Mouse (Mus musculus): Measurements from ENCODE around the gene Btnl1. TPM values are rescaled to one million over a fixed set of nuclear protein-coding genes. Genes with fewer than 3 reads are reported as not detected.

Btnl1 gene
- polyA plus RNA-seq, 1 experiment from 2014 or later, result not detected

Other genes with a start within 250 kb of the Btnl1 start
- gene H2-DMb2, start 233.8 kb upstream of the Btnl1 start, polyA plus RNA-seq (2015; fragmentation: Nextera tagmentation; extraction: Ambion mirVana), result 0.17 and 5.5 TPM in 2 replicates
- 0.29 and 4.2 TPM in 2 replicates for gene H2-DMb1, start 224.1 kb upstream of the Btnl1 start, polyA plus RNA-seq (2015; fragmentation: Nextera tagmentation; extraction: Ambion mirVana)
- gene Tap1, start 189.6 kb upstream of the Btnl1 start, polyA plus RNA-seq (2015; fragmentation: Nextera tagmentation; extraction: Ambion mirVana), result 3.5 and 12.0 TPM in 2 replicates
- 2.1 and 35.0 TPM in 2 replicates for gene Psmb9, start 189.4 kb upstream of the Btnl1 start, polyA plus RNA-seq (2015; fragmentation: Nextera tagmentation; extraction: Ambion mirVana)
- gene Psmb8, start 179.4 kb upstream of the Btnl1 start, polyA plus RNA-seq (2015; fragmentation: Nextera tagmentation; extraction: Ambion mirVana), result 3.8 and 80.4 TPM in 2 replicates
- gene Tap2, start 173.6 kb upstream of the Btnl1 start, polyA plus RNA-seq (2015; fragmentation: Nextera tagmentation; extraction: Ambion mirVana), result 1.9 and 15.0 TPM in 2 replicates
- 0.08 and 0.26 TPM in 2 replicates for gene H2-Ob, start 138.2 kb upstream of the Btnl1 start, polyA plus RNA-seq (2015; fragmentation: Nextera tagmentation; extraction: Ambion mirVana)
- 1.4 and 189 TPM in 2 replicates for gene H2-Ab1, start 119.4 kb upstream of the Btnl1 start, polyA plus RNA-seq (2015; fragmentation: Nextera tagmentation; extraction: Ambion mirVana)
- gene H2-Aa, start 89.3 kb upstream of the Btnl1 start, polyA plus RNA-seq (2015; fragmentation: Nextera tagmentation; extraction: Ambion mirVana), result 0.97 and 82.8 TPM in 2 replicates
- gene H2-Eb1, start 71.3 kb upstream of the Btnl1 start, polyA plus RNA-seq (2015; fragmentation: Nextera tagmentation; extraction: Ambion mirVana), result 4.0 and 55.6 TPM in 2 replicates
- gene H2-Eb2, start 51.5 kb upstream of the Btnl1 start, polyA plus RNA-seq (2015; fragmentation: Nextera tagmentation; extraction: Ambion mirVana), result 0.19 and 0.54 TPM in 2 replicates
- gene Btnl2, start 22.3 kb upstream of the Btnl1 start, polyA plus RNA-seq (2015; fragmentation: Nextera tagmentation; extraction: Ambion mirVana), result not detected in 2 replicates
- gene BC051142, start 21.7 kb downstream of the Btnl1 start, polyA plus RNA-seq (2015; fragmentation: Nextera tagmentation; extraction: Ambion mirVana), result 5.1 and 5.5 TPM in 2 replicates
- gene Btnl4, start 100.2 kb downstream of the Btnl1 start, polyA plus RNA-seq (2015; fragmentation: Nextera tagmentation; extraction: Ambion mirVana), result 0.74 TPM in 1 of 2 replicates, not detected in the other
- not detected in 2 replicates for gene Btnl6, start 140.2 kb downstream of the Btnl1 start, polyA plus RNA-seq (2015; fragmentation: Nextera tagmentation; extraction: Ambion mirVana)
- 8.0 and 8.5 TPM in 2 replicates for gene Notch4, start 187.1 kb downstream of the Btnl1 start, polyA plus RNA-seq (2015; fragmentation: Nextera tagmentation; extraction: Ambion mirVana)
- 3.8 and 14.5 TPM in 2 replicates for gene Gpsm3, start 212.7 kb downstream of the Btnl1 start, polyA plus RNA-seq (2015; fragmentation: Nextera tagmentation; extraction: Ambion mirVana)
- 8.2 and 10.3 TPM in 2 replicates for gene Pbx2, start 214.1 kb downstream of the Btnl1 start, polyA plus RNA-seq (2015; fragmentation: Nextera tagmentation; extraction: Ambion mirVana)
- gene Ager, start 220.7 kb downstream of the Btnl1 start, polyA plus RNA-seq (2015; fragmentation: Nextera tagmentation; extraction: Ambion mirVana), result 1.0 and 1.4 TPM in 2 replicates
- 256 and 280 TPM in 2 replicates for gene Rnf5, start 226.6 kb downstream of the Btnl1 start, polyA plus RNA-seq (2015; fragmentation: Nextera tagmentation; extraction: Ambion mirVana)
- gene Agpat1, start 227.1 kb downstream of the Btnl1 start, polyA plus RNA-seq (2015; fragmentation: Nextera tagmentation; extraction: Ambion mirVana), result 109 and 133 TPM in 2 replicates
- gene Egfl8, start 238.8 kb downstream of the Btnl1 start, polyA plus RNA-seq (2015; fragmentation: Nextera tagmentation; extraction: Ambion mirVana), result 12.3 and 14.9 TPM in 2 replicates